Mouse (Mus musculus): ENCODE data around the gene Neurl3. TPM values are rescaled to one million over a fixed set of nuclear protein-coding genes. Genes with fewer than 3 reads are reported as not detected.
A peak's percentile ranks its signal among the peaks of the same experiment; 100 is the strongest.

Gene Neurl3
- polyA plus RNA-seq, 1 experiment = 2.5 TPM

DNA sequence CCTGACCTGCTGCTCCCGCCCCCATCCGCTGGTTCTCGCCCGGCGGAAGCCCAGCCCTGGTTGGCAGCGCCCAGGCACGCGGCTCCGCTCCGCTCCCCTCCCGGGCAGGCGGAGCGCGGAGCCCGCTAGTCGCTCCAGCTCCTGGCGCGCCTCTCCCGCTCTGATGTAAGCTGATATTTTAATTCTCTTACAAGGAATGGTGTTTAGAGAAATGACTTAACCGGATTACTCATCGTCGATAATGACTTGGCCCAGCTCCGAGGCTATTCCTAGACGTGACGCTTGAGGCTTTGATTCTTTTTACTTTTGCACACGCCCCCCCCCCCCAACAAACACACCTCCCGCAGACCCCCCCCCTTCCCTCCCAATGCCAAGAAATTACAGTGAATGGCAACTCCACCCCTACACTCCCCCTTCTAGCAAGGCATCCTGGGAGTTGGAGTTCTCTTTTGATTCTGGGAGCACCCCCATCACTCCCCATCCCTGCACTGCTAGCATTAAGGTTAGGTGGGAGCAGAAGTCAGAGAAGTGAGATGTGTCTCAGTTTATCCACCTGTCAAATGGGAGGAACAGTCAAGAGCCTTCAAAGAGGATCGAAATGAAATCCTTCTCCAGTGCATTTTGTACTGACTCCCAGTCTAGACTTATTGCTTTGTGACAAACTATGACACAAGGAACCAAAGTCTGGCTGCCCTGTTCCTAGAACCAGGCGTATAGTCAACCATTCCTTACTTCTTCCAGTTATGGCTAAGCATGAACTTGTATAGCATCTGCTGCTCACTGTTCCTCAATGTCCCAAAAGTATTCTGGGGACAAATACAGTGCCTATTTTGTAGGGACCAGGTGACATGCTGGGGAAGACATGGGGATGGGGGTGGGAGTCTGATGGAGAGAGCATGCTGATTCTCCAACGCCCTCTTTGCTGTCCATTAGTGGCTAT is 29.2 kb upstream of the Neurl3 start:
- Histone ChIP-seq H3K4me1 (ENCODE audit: control insufficient read depth, insufficient read depth, insufficient read length, low read length) (no peaks in the 10 kb centered on the region), H3K4me3 (ENCODE audit: insufficient read depth, low read depth, low read length) (peak overlapping the region; percentile 24), H3K27ac (replicated peaks; ENCODE audit: low read depth, low read length) (peak overlapping the region; percentile 69; the same call in 1 of the 2 replicates)

DNA sequence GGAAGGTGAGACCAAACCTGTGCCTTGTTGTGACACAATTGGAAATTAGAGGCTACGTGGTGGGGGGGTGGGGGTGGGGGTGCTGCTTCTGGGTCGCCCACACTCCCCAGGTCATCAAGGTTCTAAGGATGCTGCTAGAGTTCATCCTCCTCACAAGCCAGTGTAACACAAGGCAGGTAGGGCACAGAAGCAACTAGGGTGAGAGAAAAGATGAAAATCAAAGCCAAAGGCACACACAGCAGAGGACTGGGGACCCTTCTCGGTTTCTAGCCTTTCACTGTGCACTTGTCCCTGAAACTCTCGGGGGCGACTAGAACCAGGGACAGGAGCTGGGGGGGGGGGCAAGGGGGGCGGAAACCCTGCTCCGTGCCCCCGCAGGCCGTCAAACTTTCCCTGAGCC is 28.5 kb upstream of the Neurl3 start:
- Histone ChIP-seq H3K27ac (replicated peaks; ENCODE audit: low read depth, low read length) (peak overlapping the region; percentile 69; the same call in 1 of the 2 replicates), H3K4me3 (ENCODE audit: insufficient read depth, low read depth, low read length) (peak overlapping the region; percentile 24), H3K4me1 (ENCODE audit: control insufficient read depth, insufficient read depth, insufficient read length, low read length) (no peaks in the 10 kb centered on the region)

DNA sequence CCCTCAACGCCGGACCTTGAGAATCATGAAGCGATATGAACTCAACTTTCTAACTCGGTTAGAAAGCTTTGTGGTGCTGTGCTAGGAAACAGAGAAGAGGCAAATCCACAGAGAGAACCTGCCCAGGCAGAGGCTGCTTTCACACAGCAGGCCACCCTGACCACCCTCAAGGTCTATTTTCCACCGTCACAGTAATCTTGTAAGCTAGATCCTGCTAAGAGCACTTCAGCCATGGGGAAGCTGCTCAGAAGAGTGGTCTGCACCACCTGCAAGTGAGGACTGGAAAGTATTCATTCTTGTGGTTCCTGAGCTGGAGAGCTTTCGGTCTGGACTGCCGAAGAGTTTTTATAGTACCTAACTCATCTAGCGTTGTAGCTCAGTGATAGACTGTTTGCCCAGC is 27.8 kb upstream of the Neurl3 start:
- no peak overlapping the region for H3K4me3 ChIP-seq (ENCODE audit: insufficient read depth, low read depth, low read length)
- H3K4me1 ChIP-seq (ENCODE audit: control insufficient read depth, insufficient read depth, insufficient read length, low read length) = no peaks in the 10 kb centered on the region
- no peak overlapping the region for H3K27ac ChIP-seq (replicated peaks; ENCODE audit: low read depth, low read length)

DNA sequence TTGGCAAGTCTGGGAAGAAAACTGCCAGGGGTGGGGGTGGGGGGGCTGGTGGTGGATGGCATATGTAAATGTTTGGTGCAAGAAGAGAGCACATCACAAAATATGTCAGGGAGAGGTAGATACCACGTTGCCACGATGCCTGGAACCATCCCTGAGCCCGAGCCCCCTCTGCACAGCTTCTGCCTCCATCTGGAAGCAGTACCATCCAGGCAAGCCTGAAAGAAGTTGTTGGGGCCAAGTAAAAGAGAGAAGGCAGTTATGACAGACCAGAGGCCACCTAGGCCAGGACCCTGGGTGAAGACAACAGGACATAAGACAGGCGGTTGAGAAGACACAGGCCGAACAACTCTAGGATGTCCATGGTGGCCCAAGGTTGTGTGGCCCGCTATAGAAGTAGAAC is 26.0 kb upstream of the Neurl3 start:
- Histone ChIP-seq H3K4me3 (ENCODE audit: insufficient read depth, low read depth, low read length) (no peak overlapping the region), H3K27ac (replicated peaks; ENCODE audit: low read depth, low read length) (no peak overlapping the region), H3K4me1 (ENCODE audit: control insufficient read depth, insufficient read depth, insufficient read length, low read length) (no peaks in the 10 kb centered on the region)

DNA sequence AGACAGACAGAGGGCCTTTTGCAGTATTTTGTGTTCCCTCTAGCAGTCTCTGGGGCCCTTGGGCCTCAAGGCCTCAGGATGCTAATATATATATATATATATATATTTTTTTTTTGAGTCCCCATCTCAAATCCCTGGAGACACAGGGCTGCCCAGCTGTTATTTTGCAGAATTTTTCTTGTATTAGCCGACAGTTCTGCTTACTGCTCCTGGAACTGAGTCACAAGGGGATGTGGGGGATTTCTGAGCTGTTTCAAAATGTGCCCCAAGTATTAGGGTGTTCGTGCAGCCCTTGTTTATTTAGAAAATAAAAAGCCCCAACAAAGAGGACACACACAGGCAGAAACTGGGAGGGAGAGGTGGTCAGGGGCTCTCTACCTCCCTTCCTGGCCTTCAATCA is 25.2 kb upstream of the Neurl3 start:
- Histone ChIP-seq H3K4me1 (ENCODE audit: control insufficient read depth, insufficient read depth, insufficient read length, low read length) (no peaks in the 10 kb centered on the region), H3K27ac (replicated peaks; ENCODE audit: low read depth, low read length) (no peak overlapping the region), H3K4me3 (ENCODE audit: insufficient read depth, low read depth, low read length) (no peak overlapping the region)

DNA sequence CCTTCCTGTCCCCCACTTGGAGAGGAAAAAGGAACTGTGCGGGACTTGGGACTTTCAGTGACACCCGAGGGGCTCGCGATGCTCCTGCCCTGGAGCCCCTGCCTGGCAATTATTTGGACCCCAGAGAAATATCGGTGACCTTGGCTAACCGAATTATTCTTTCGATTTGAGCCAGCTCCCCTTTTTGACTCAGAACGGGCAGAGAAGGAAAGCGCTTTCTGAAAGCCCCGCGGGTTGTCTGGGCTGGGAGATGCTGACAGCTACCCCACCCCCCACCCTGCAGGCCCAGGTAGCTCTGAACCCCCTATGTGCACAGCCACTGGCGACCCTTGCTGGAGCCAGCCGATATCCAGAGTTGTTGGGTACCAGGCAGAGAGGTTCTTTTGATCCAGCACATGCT is 24.6 kb upstream of the Neurl3 start:
- Histone ChIP-seq H3K27ac (replicated peaks; ENCODE audit: low read depth, low read length) (no peak overlapping the region), H3K4me1 (ENCODE audit: control insufficient read depth, insufficient read depth, insufficient read length, low read length) (no peaks in the 10 kb centered on the region), H3K4me3 (ENCODE audit: insufficient read depth, low read depth, low read length) (no peak overlapping the region)

DNA sequence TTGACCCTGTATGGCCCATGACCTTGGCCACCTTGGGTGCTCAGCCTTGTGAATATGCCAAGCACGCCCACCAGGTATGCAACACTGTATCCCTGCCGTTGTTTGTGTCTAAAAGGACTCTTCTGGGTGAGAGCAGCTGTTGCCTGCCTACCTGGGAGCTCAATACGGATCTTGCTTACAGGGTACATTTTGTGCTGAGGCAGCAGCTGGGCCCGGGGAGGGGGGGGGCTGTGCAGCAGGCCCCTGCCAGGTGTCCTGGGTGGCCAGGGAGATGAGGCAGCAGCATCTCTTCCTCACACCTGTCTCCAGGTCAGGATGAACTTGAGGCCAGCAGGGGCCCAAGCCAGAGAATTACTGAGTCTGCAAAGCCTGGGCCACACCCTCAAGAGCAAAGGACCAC is 23.6 kb upstream of the Neurl3 start:
- no peak overlapping the region for H3K27ac ChIP-seq (replicated peaks; ENCODE audit: low read depth, low read length)
- no peaks in the 10 kb centered on the region for H3K4me1 ChIP-seq (ENCODE audit: control insufficient read depth, insufficient read depth, insufficient read length, low read length)
- H3K4me3 ChIP-seq (ENCODE audit: insufficient read depth, low read depth, low read length) = no peak overlapping the region

DNA sequence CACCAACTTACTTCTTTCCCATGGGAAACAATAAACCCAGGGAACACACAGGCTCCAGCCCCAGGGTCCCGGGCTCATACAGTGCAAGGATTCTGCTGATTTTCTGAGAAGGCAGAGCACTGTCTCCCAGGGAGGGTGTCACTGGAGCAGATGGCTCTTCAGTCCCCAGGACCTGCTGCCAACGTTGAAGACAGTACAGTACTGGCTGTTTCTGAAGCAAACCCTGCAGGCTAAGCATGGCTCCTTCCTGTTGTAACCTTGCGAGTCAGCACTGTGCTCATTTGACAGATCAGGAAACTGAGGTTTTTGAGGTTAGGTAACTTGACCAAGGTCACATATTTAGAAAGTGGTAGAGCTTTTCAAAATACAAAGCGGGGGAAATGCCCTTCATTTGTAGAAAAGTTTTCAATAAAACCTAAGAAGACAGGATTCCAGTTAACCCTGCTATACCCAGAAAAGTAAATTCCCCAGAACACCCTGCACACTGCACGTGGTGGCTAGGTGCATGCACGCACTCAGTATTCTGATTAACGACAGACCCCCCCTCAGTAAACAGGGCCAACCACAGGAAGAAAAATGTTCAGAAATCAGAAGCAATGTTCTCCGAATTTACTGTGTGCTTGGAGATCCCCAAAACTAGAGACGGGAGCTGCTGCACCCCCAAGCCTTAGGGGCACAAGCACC is 22.1 kb upstream of the Neurl3 start:
- H3K27ac ChIP-seq (replicated peaks; ENCODE audit: low read depth, low read length) = no peak overlapping the region
- no peak overlapping the region for H3K4me3 ChIP-seq (ENCODE audit: insufficient read depth, low read depth, low read length)
- no peaks in the 10 kb centered on the region for H3K4me1 ChIP-seq (ENCODE audit: control insufficient read depth, insufficient read depth, insufficient read length, low read length)

DNA sequence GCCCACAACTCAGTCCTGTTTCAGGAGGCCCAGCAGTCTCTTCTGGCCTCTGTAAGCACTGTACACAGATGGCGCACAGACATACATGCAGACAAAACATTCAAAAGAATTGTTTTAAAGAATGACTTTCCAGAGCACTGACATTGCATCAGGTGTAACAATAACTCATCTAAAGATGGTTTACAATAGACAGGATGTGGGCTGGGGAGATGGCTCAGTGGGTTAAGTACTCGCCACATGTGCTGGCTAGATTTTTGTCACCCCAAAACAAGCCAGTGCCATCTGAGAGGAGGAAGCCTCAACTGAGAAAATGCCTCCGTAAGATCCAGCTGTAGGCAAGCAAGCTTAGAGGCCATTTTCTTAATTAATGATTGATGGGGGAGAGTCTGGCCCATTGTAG is 19.9 kb upstream of the Neurl3 start:
- H3K4me3 ChIP-seq (ENCODE audit: insufficient read depth, low read depth, low read length) = no peak overlapping the region
- H3K4me1 ChIP-seq (ENCODE audit: control insufficient read depth, insufficient read depth, insufficient read length, low read length) = no peaks in the 10 kb centered on the region
- no peak overlapping the region for H3K27ac ChIP-seq (replicated peaks; ENCODE audit: low read depth, low read length)

DNA sequence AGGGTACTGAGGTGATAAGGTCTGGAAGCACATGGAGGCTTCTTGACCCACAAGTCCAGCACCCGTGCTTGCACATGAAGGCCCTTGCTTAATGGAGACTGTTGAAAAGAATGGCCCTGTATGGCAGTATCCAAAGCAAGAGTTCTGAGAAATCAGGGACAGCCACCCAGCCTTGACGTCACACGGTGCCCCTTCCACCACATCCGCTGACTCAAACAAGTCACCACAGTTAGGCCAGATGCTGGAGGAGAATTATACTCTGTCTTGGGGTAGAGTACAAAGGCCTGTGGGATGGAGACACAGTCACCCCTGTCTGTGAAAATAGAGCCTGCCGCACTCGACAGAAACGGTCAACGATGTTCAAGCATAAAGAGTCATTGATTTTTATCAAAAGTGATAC is 19.0 kb upstream of the Neurl3 start:
- H3K4me1 ChIP-seq (ENCODE audit: control insufficient read depth, insufficient read depth, insufficient read length, low read length) = no peaks in the 10 kb centered on the region
- H3K27ac ChIP-seq (replicated peaks; ENCODE audit: low read depth, low read length) = no peak overlapping the region
- no peak overlapping the region for H3K4me3 ChIP-seq (ENCODE audit: insufficient read depth, low read depth, low read length)

DNA sequence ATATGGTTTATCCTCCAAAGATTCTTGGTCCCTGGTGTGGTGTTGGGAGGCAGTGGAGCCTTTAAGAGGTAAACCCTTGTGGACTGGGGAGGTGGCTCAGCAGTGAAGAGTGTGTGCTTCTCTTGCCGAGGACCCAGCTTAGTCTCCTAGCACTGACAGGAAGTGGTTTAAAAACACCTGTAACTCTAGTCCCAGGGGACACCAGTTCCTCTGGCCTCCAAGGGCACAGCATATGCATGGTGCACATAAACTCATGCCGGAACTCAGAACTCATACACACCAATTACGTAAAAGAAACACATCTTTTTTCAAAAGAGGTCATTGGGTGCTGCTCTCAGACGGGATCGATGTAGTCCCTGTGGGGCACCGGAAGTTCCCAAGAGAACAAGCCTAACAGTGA is 7.4 kb upstream of the Neurl3 start:
- no peaks in the 10 kb centered on the region for H3K4me1 ChIP-seq (ENCODE audit: control insufficient read depth, insufficient read depth, insufficient read length, low read length)
- H3K4me3 ChIP-seq (ENCODE audit: insufficient read depth, low read depth, low read length) = no peak overlapping the region
- no peak overlapping the region for H3K27ac ChIP-seq (replicated peaks; ENCODE audit: low read depth, low read length)

DNA sequence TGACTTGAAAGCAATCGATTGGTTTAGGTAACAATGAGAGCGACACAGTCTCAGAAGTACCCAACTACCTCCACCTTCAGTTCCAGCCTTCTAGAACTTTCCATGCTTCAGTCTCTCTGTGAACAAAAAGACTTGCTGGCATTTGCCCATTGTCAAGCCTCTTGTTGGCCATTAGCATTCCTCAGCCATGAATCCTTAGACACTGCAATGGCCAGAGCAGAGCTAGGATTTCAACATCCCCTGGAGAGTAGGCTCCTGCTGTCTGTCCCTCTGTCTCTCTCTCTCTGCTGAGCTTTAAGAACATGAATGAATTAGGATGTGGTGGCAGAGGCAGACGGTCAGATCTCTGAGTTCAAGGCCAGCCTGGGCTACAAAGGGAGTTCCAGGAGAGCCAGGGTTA is 6.5 kb upstream of the Neurl3 start:
- H3K4me3 ChIP-seq (ENCODE audit: insufficient read depth, low read depth, low read length) = no peak overlapping the region
- no peaks in the 10 kb centered on the region for H3K4me1 ChIP-seq (ENCODE audit: control insufficient read depth, insufficient read depth, insufficient read length, low read length)
- no peak overlapping the region for H3K27ac ChIP-seq (replicated peaks; ENCODE audit: low read depth, low read length)

DNA sequence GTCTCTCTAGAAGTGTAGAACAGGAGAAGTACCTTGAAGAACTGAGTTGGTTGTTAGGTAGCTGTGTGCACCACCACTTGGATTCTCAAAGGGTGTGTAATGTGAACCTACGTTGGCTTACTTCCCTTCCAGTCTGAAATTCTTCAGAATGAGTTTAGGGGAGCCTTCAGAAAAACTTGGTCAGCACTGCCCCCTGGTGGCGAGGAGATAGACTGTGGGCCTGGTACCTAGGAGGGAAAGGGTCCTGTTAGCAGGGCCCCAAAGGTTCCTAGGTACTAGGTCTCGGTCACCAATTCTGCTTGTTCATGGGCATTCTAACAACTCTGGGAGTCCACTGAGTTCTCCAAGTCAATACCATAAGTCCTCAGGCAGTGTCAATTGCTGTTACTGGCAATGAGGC is 4.7 kb upstream of the Neurl3 start:
- Histone ChIP-seq H3K27ac (replicated peaks; ENCODE audit: low read depth, low read length) (no peak overlapping the region), H3K4me1 (ENCODE audit: control insufficient read depth, insufficient read depth, insufficient read length, low read length) (no peaks in the 10 kb centered on the region), H3K4me3 (ENCODE audit: insufficient read depth, low read depth, low read length) (no peak overlapping the region)

DNA sequence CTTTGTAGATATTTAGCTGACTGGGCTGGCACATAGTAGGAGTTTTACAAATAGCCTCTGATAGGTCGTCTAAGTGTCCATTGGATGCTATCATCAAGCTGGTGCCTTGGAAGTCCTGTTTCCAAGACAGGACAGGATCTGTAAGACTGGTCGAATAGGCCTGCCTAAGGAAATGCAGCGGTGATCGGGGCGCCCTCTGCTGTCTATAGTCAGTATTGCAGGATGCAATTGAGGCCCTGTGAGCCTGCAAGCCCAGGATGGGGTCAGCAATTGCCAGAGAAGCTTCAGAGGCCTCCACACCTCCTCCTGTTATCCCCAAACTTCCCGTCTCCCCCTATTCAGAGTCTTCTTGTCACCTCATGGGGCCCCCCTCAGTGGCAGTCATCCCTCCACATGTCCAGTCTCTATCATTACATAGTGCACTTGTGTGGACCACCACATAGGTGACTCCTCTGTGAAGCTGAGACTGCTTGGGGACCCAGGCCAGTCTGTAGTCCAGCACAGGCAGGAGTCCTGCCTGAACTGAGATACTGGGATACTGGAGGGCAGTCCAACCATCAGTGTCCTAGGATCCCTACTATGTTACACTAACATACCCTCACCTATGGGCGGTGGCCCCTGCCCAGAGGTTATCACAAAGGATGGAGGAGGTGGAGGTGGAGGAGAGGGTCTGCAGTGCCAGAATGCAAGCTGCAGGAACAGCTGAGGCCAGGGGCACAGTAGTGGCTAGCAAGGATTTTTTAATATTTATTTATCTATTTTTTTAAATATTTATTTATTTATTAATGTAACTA is 3.0 kb upstream of the Neurl3 start:
- Histone ChIP-seq H3K27ac (replicated peaks; ENCODE audit: low read depth, low read length) (no peak overlapping the region), H3K4me3 (ENCODE audit: insufficient read depth, low read depth, low read length) (no peak overlapping the region), H3K4me1 (ENCODE audit: control insufficient read depth, insufficient read depth, insufficient read length, low read length) (peaks cover 1% of the 10 kb centered on the region; the same call in 1 of the 2 replicates)

Data from brown adipose tissue, adult 24 weeks (tissue).